Mouse (Mus musculus) thymus, adult 2 months (tissue): ENCODE measurements around the gene Ktn1. TPM values are rescaled to one million over a fixed set of nuclear protein-coding genes. Genes with fewer than 3 reads are reported as not detected.

ENCODE experiments used
- DNase-seq: peaks from one replicate; pipeline ENCODE4 v3.0.0; 2021
- H3K27ac ChIP-seq: fragments of 200-500 bp; 2 replicates; pipeline ENCODE4 v1.5.1; 2012; ENCODE audit warnings: low read length, control low read depth; ENCODE audit not compliant: control insufficient read depth, insufficient read depth
- H3K27me3 ChIP-seq: fragments of 200-500 bp; 2 replicates; pipeline ENCODE4 v1.6.1; 2012; ENCODE audit warnings: mild to moderate bottlenecking, low read length, moderate library complexity, mixed read lengths; ENCODE audit not compliant: control insufficient read depth, insufficient read depth
- H3K36me3 ChIP-seq: fragments of 200-500 bp; 2 replicates; pipeline ENCODE4 v1.6.1; 2012; ENCODE audit warnings: mild to moderate bottlenecking, low read length, moderate library complexity; ENCODE audit not compliant: control insufficient read depth, insufficient read depth
- H3K4me1 ChIP-seq: fragments of 200-500 bp; replicated peaks from 2 replicates; pipeline ENCODE4 v1.6.1; 2012; ENCODE audit warnings: low read length; ENCODE audit not compliant: control insufficient read depth, insufficient read depth
- H3K4me3 ChIP-seq: fragments of 200-500 bp; 2 replicates; pipeline ENCODE4 v1.5.1; 2012; ENCODE audit warnings: mild to moderate bottlenecking, low read length, control low read depth, moderate library complexity; ENCODE audit not compliant: control insufficient read depth, insufficient read depth
- CTCF ChIP-seq: fragments of 200-500 bp; IDR thresholded peaks from 2 replicates; pipeline ENCODE4 v1.5.1; 2012; ENCODE audit warnings: mild to moderate bottlenecking, control low read depth, low read length, moderate library complexity, borderline replicate concordance; ENCODE audit not compliant: control insufficient read depth, poor library complexity, insufficient read depth; ENCODE audit errors: extremely low read depth
- POLR2A ChIP-seq: fragments of 200-500 bp; IDR thresholded peaks from 2 replicates; pipeline ENCODE4 v1.6.1; 2012; ENCODE audit warnings: mild to moderate bottlenecking, low read length, control low read depth, moderate library complexity; ENCODE audit not compliant: control insufficient read depth, poor library complexity, insufficient read depth; ENCODE audit errors: extremely low read depth
- WGBS: fragments of 180-500 bp; shearing (Covaris S2); methylation state at CpG from one replicate; pipeline ENCODE4 v1.1.7; 2018; 5-methylcytosine and 5-hydroxymethylcytosine counted together
- polyA plus RNA-seq: library from polyadenylated mRNA; depleted of rRNA; stranded (reverse); fragments of >200 nt; gene quantifications from 2 replicates; pipeline ENCODE4 v1.2.3, GENCODE M21; 2012; rRNA removed

Ktn1 gene
- polyA plus RNA-seq: 6.7 and 9.3 TPM in 2 replicates

DNA sequence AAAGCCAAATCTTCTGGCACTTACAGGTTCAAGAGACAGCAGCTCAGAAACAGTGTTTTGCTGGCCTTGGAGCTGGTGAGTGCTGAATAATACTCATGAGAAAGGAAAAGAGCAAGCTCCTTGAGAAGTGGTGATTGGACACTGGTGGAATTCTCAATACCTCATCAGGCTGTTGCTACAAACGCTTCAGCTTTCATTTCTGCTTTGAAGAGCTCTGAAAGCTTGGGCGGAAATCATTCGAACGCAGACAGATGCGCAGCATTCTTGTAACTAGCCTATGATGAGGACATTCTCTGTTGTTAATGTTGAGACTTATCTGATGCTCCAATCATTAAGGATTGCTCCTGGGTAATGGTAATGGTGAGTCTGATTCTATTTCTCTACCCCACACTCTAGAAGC, at the start of gene Ktn1:
Ktn1 (plus strand) TSS at position 231 of the 400 bp plus-strand sequence.
- Histone ChIP-seq H3K27me3 (no peaks in the 10 kb centered on the region), H3K4me3 (peak within 1 kb of the TSS; percentile 99), H3K27ac (no peak within 1 kb of the TSS), H3K36me3 (no peaks in the 10 kb centered on the region), H3K4me1 (peaks cover 8% of the 10 kb centered on the region)
- TF ChIP-seq CTCF (no peak), POLR2A (no peak)
- no peak for DNase-seq
- 50% methylated on average over 5 of the region's 5 CpGs for WGBS

DNA sequence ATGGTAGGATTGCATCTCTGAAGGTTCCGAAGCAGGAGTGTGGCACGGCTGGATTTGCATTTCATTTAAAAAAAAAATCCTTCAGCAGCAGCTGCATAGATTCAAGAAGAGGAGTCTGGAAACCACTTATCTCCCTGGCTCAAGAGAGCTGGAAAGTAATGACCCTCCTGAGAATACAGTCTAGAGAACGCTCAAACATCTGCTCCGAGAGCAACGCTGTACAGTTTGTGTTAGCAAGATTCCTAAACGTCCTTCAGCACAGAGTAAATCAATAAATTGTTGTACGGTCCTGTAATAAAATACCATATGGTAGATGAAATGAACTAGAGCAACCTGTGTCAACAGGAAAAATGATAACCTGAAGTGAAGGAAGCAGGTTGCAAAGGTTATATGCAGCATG, 35.0 kb upstream of the Ktn1 start:
- H3K4me3 ChIP-seq: no peak overlapping the region
- no peaks in the 10 kb centered on the region for H3K27me3 ChIP-seq
- no peak for TF ChIP-seq POLR2A
- TF ChIP-seq CTCF: no peak
- WGBS: 91% methylated on average over 7 of the region's 7 CpGs
- no peaks in the 10 kb centered on the region for H3K36me3 ChIP-seq
- no peak overlapping the region for H3K27ac ChIP-seq
- no peak for DNase-seq
- no peaks in the 10 kb centered on the region for H3K4me1 ChIP-seq

DNA sequence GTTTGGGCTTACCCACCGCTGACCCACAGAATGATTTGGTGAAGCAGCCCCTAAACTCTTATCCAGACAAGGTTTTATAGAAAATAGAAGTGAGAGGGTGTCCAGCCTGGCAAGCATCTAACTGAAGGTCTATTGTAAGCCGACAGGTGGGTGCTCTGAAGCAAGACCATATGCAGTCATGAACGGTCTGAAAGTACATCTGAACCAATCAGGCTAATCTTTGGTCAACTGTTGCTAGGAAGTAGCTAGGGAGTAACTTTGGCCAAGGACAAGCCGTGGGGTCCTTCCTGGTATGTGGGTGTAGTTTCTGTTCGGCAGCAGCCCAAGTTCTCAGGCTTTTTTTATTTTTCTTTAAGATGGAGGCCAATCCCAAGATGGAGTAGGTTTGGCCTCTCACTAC, 29.4 kb upstream of the Ktn1 start:
- TF ChIP-seq CTCF (no peak), POLR2A (no peak)
- Histone ChIP-seq H3K27ac (no peak overlapping the region), H3K36me3 (no peaks in the 10 kb centered on the region), H3K4me1 (no peaks in the 10 kb centered on the region), H3K27me3 (no peaks in the 10 kb centered on the region), H3K4me3 (no peak overlapping the region)
- DNase-seq: no peak
- 94% methylated on average over 5 of the region's 5 CpGs for WGBS

DNA sequence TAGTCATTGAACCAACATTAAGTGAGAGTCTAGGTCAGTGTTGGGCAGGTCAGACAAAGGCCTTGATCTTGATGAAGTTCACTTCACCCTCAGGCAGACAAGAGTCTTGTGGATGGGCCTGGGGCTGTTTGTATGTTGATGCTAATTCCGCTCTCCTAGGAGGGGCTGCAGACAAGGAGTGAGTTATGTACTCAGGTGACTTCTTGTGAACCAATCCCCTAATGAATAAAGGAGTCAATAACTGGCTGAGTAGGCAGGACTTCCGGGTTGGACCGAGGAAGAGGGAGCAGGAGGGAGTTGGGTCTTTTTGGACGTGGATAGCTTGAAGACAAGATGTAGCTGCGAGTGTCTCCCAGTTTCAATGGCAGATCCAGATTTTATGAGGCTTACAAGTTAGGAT, 26.3 kb upstream of the Ktn1 start:
- TF ChIP-seq POLR2A (no peak), CTCF (no peak)
- WGBS: 97% methylated on average over 5 of the region's 5 CpGs
- H3K4me1 ChIP-seq: peaks cover 10% of the 10 kb centered on the region

DNA sequence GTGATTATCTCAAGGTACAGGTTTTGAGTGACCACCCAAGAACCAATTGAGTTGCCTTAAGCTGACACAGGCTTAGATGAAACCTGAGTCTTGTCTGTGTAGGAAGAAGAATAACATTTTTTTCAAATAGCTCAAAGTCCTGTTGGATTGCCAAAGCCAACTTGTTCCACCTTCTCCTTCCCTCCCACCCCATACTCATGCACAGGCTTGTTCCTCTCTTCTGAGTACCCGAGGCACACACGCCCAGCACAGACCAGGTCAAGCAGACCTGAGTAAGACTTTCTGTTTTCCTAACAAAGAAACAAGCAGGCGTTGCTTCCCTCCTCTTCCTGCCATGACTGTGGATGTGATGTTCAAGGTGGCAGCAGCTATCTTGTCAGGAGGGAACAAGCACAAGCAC, 23.4 kb upstream of the Ktn1 start:
- H3K27me3 ChIP-seq: no peaks in the 10 kb centered on the region
- no peak overlapping the region for H3K4me3 ChIP-seq
- no peak overlapping the region for H3K27ac ChIP-seq
- TF ChIP-seq POLR2A: no peak
- no peak for TF ChIP-seq CTCF
- H3K36me3 ChIP-seq: no peaks in the 10 kb centered on the region
- H3K4me1 ChIP-seq: peaks cover 10% of the 10 kb centered on the region
- 65% methylated on average over 3 of the region's 3 CpGs for WGBS
- DNase-seq: no peak

More for the DNA sequence above, 26.3 kb upstream of the Ktn1 start:
- Histone ChIP-seq H3K27ac (no peak overlapping the region), H3K4me3 (no peak overlapping the region), H3K36me3 (no peaks in the 10 kb centered on the region), H3K27me3 (no peaks in the 10 kb centered on the region)
- DNase-seq: no peak

DNA sequence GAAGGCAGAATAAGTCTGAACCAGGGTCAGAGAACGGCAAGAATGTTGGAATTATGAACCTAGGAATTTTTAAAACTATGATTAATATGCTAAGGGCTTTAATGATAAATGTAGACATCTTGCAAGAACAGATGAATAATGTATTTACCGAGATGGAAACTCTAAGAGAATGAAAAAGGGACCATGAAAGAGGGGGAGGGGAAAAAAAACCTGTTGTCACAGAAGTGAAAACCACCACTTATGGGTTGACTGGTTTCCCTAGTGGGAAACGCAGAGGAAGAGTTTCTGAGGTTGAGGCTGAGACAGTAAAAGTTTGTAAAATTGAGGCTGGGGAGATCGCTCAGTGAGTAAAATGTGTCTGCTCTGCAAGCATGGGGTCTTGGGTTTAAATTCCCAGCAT, 22.1 kb upstream of the Ktn1 start:
- H3K4me3 ChIP-seq: no peak overlapping the region
- TF ChIP-seq POLR2A: no peak
- no peak for TF ChIP-seq CTCF
- 38% methylated on average over 4 of the region's 4 CpGs for WGBS
- H3K27me3 ChIP-seq: no peaks in the 10 kb centered on the region
- H3K27ac ChIP-seq: no peak overlapping the region
- H3K4me1 ChIP-seq: peaks cover 10% of the 10 kb centered on the region
- no peak for DNase-seq
- H3K36me3 ChIP-seq: no peaks in the 10 kb centered on the region

DNA sequence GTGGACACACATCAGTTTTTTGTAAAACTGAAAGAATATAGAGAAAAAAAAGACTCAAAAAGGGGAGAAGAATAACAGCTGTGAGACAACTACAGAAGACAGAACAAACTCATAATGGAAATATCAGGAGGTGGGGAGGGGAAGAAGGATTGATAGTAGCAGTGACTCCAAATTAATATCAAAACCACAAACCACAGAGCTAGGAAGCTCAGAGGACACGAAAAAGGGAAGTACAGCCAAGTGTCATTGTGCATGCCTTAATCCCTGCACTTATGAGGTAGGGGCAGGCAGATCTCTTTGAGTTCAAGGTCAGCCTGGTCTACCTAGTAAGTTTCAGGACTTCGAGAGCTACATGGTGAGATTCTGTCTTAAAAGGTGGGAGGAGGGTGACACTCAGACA, 21.4 kb upstream of the Ktn1 start:
- Histone ChIP-seq H3K4me1 (peaks cover 10% of the 10 kb centered on the region), H3K27ac (no peak overlapping the region), H3K4me3 (no peak overlapping the region), H3K27me3 (no peaks in the 10 kb centered on the region), H3K36me3 (no peaks in the 10 kb centered on the region)
- TF ChIP-seq POLR2A (no peak), CTCF (no peak)
- DNase-seq: no peak
- WGBS: 11% methylated on average over 2 of the region's 2 CpGs

DNA sequence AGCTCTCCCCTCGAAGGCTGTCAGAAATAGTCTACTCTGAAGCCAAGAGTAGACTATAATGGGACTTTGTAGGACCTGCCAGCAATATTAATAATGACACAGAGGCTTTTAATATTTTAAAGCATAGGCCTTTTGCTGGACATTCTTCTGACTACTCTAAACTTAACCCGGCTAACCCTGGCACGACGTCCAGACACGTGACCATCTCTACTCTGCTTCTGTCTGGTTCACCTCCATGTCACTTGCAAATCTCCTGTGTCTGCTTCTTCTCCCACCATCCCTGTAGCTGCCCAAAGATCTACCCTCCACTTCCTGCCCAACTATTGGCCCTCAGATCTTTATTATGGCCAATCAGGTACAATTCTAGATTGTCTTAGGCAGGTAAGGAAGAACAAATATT, 20.9 kb upstream of the Ktn1 start:
- 85% methylated on average over 5 of the region's 5 CpGs for WGBS

More for the DNA sequence above, 20.9 kb upstream of the Ktn1 start:
- Histone ChIP-seq H3K27ac (no peak overlapping the region), H3K27me3 (no peaks in the 10 kb centered on the region), H3K4me1 (peaks cover 10% of the 10 kb centered on the region), H3K36me3 (no peaks in the 10 kb centered on the region), H3K4me3 (no peak overlapping the region)
- no peak for DNase-seq
- TF ChIP-seq POLR2A: no peak
